Mouse (Mus musculus) urinary bladder, postnatal 14 days (tissue): Measurements from ENCODE around the gene Dtnb.

Source experiments
- DNase-seq: peaks from one replicate; pipeline ENCODE4 v3.0.0; 2021; ENCODE audit warnings: low spot score

The Dtnb gene

GRCm38 (mm10) chr12:3572581-3573397 lies 608 bp downstream of the Dtnb start:
- peak; percentile 64 for DNase-seq

- no peak for DNase-seq
Measured at GRCm38 (mm10) chr12:3573410-3573809, 1.2 kb downstream of the Dtnb start.

GRCm38 (mm10) chr12:3574670-3575069 lies 2.5 kb downstream of the Dtnb start:
- no peak for DNase-seq

GRCm38 (mm10) chr12:3579958-3580530 lies 7.9 kb downstream of the Dtnb start:
- no peak for DNase-seq

- peak; percentile 69 for DNase-seq
Measured at GRCm38 (mm10) chr12:3582604-3583003, 10.4 kb downstream of the Dtnb start.

GRCm38 (mm10) chr12:3585525-3585924 lies 13.3 kb downstream of the Dtnb start:
- no peak for DNase-seq

GRCm38 (mm10) chr12:3587010-3587409 lies 14.8 kb downstream of the Dtnb start:
- no peak for DNase-seq

- no peak for DNase-seq
Measured at GRCm38 (mm10) chr12:3590039-3590438, 17.9 kb downstream of the Dtnb start.

- DNase-seq = no peak
Measured at GRCm38 (mm10) chr12:3591595-3591994, 19.4 kb downstream of the Dtnb start.

- no peak for DNase-seq
Measured at GRCm38 (mm10) chr12:3602786-3603185, 30.6 kb downstream of the Dtnb start.

- no peak for DNase-seq
Measured at GRCm38 (mm10) chr12:3606202-3606601, 34.0 kb downstream of the Dtnb start.

- DNase-seq = no peak
Measured at GRCm38 (mm10) chr12:3609747-3610146, 37.6 kb downstream of the Dtnb start.

GRCm38 (mm10) chr12:3611871-3612270 lies 39.7 kb downstream of the Dtnb start:
- DNase-seq = no peak

GRCm38 (mm10) chr12:3615041-3615440 lies 42.9 kb downstream of the Dtnb start:
- no peak for DNase-seq

GRCm38 (mm10) chr12:3618144-3619020 lies 46.2 kb downstream of the Dtnb start:
- DNase-seq = no peak

- DNase-seq = no peak
Measured at GRCm38 (mm10) chr12:3619021-3619367, 46.8 kb downstream of the Dtnb start.

- no peak for DNase-seq
Measured at GRCm38 (mm10) chr12:3626880-3627279, 54.7 kb downstream of the Dtnb start.

- no peak for DNase-seq
Measured at GRCm38 (mm10) chr12:3641931-3642330, 69.8 kb downstream of the Dtnb start.

GRCm38 (mm10) chr12:3656799-3657198 lies 84.6 kb downstream of the Dtnb start:
- DNase-seq = no peak

GRCm38 (mm10) chr12:3657234-3657633 lies 85.1 kb downstream of the Dtnb start:
- no peak for DNase-seq

- no peak for DNase-seq
Measured at GRCm38 (mm10) chr12:3657786-3658185, 85.6 kb downstream of the Dtnb start.

GRCm38 (mm10) chr12:3659554-3660311 lies 87.6 kb downstream of the Dtnb start:
- DNase-seq = no peak
